Mouse (Mus musculus): ENCODE data around the gene Fam155a. TPM values are rescaled to one million over a fixed set of nuclear protein-coding genes. Genes with fewer than 3 reads are reported as not detected.

Fam155a gene
- polyA plus RNA-seq, 1 experiment from 2014 or later = 0.93 TPM

GRCm38 (mm10) chr8:9656901-9657300 lies 114.1 kb downstream of the Fam155a start:
- H3K4me1 ChIP-seq (replicated peaks; ENCODE audit: control insufficient read depth, insufficient read depth) = no peaks in the 10 kb centered on the region
- WGBS = 83% methylated on average over 2 of the region's 2 CpGs
- TF ChIP-seq EP300 (optimal IDR thresholded peaks at IDR 0.05) (no peak), CTCF (IDR thresholded peaks at IDR 0.05; ENCODE audit: low read depth) (no peak)
- no peaks in the 10 kb centered on the region for H3K27me3 ChIP-seq (ENCODE audit: control insufficient read depth, insufficient read depth, low read length)
- no peak overlapping the region for H3K4me3 ChIP-seq (ENCODE audit: low read depth, low read length)
- H3K27ac ChIP-seq (replicated peaks) = no peak overlapping the region
- H3K36me3 ChIP-seq (ENCODE audit: control insufficient read depth, insufficient read depth, low read length) = no peaks in the 10 kb centered on the region
- ATAC-seq (ENCODE audit: low FRiP score, low TSS enrichment) = no peak
- no peaks in the 10 kb centered on the region for H3K9me3 ChIP-seq (ENCODE audit: control insufficient read depth, low read length)
- H3K9ac ChIP-seq (ENCODE audit: low read length) = no peak overlapping the region
- H3K4me2 ChIP-seq (replicated peaks; ENCODE audit: low read depth) = no peak overlapping the region
- DNase-seq (ENCODE audit: low spot score) = no peak

- no peak for TF ChIP-seq EP300 (optimal IDR thresholded peaks at IDR 0.05)
- no peak for TF ChIP-seq CTCF (IDR thresholded peaks at IDR 0.05; ENCODE audit: low read depth)
- Histone ChIP-seq H3K27ac (replicated peaks) (no peak overlapping the region), H3K9ac (ENCODE audit: low read length) (no peak overlapping the region), H3K9me3 (ENCODE audit: control insufficient read depth, low read length) (no peaks in the 10 kb centered on the region), H3K4me3 (ENCODE audit: low read depth, low read length) (no peak overlapping the region), H3K27me3 (ENCODE audit: control insufficient read depth, insufficient read depth, low read length) (no peaks in the 10 kb centered on the region), H3K4me2 (replicated peaks; ENCODE audit: low read depth) (no peak overlapping the region), H3K4me1 (replicated peaks; ENCODE audit: control insufficient read depth, insufficient read depth) (no peaks in the 10 kb centered on the region), H3K36me3 (ENCODE audit: control insufficient read depth, insufficient read depth, low read length) (no peaks in the 10 kb centered on the region)
- ATAC-seq (ENCODE audit: low FRiP score, low TSS enrichment) (no peak), DNase-seq (ENCODE audit: low spot score) (no peak)
- 81% methylated on average over 6 of the region's 6 CpGs for WGBS
Measured at GRCm38 (mm10) chr8:9654826-9655225, 116.1 kb downstream of the Fam155a start.

- no peak for TF ChIP-seq CTCF (IDR thresholded peaks at IDR 0.05; ENCODE audit: low read depth)
- TF ChIP-seq EP300 (optimal IDR thresholded peaks at IDR 0.05) = no peak
- Histone ChIP-seq H3K4me2 (replicated peaks; ENCODE audit: low read depth) (no peak overlapping the region), H3K4me3 (ENCODE audit: low read depth, low read length) (no peak overlapping the region), H3K27me3 (ENCODE audit: control insufficient read depth, insufficient read depth, low read length) (no peaks in the 10 kb centered on the region), H3K9ac (ENCODE audit: low read length) (no peak overlapping the region), H3K4me1 (replicated peaks; ENCODE audit: control insufficient read depth, insufficient read depth) (no peaks in the 10 kb centered on the region), H3K36me3 (ENCODE audit: control insufficient read depth, insufficient read depth, low read length) (no peaks in the 10 kb centered on the region), H3K9me3 (ENCODE audit: control insufficient read depth, low read length) (no peaks in the 10 kb centered on the region), H3K27ac (replicated peaks) (no peak overlapping the region)
- no peak for ATAC-seq (ENCODE audit: low FRiP score, low TSS enrichment)
- DNase-seq (ENCODE audit: low spot score) = no peak
- WGBS = 28% methylated on average over 1 of the region's 1 CpGs
Measured at GRCm38 (mm10) chr8:9653643-9654042, 117.3 kb downstream of the Fam155a start.

- TF ChIP-seq EP300 (optimal IDR thresholded peaks at IDR 0.05) (no peak), CTCF (IDR thresholded peaks at IDR 0.05; ENCODE audit: low read depth) (no peak)
- H3K9ac ChIP-seq (ENCODE audit: low read length) = no peak overlapping the region
- 83% methylated on average over 2 of the region's 2 CpGs for WGBS
Measured at GRCm38 (mm10) chr8:9638162-9638561, 132.8 kb downstream of the Fam155a start.

GRCm38 (mm10) chr8:9635240-9635639 lies 135.7 kb downstream of the Fam155a start:
- Histone ChIP-seq H3K27me3 (ENCODE audit: control insufficient read depth, insufficient read depth, low read length) (no peaks in the 10 kb centered on the region), H3K4me3 (ENCODE audit: low read depth, low read length) (no peak overlapping the region), H3K9me3 (ENCODE audit: control insufficient read depth, low read length) (no peaks in the 10 kb centered on the region), H3K4me2 (replicated peaks; ENCODE audit: low read depth) (no peak overlapping the region), H3K9ac (ENCODE audit: low read length) (no peak overlapping the region), H3K36me3 (ENCODE audit: control insufficient read depth, insufficient read depth, low read length) (no peaks in the 10 kb centered on the region), H3K27ac (replicated peaks) (no peak overlapping the region), H3K4me1 (replicated peaks; ENCODE audit: control insufficient read depth, insufficient read depth) (no peaks in the 10 kb centered on the region)
- DNase-seq (ENCODE audit: low spot score) = peak; percentile 17
- TF ChIP-seq CTCF (IDR thresholded peaks at IDR 0.05; ENCODE audit: low read depth) = no peak
- TF ChIP-seq EP300 (optimal IDR thresholded peaks at IDR 0.05) = no peak
- 53% methylated on average over 5 of the region's 5 CpGs for WGBS
- ATAC-seq (ENCODE audit: low FRiP score, low TSS enrichment) = no peak

More at GRCm38 (mm10) chr8:9638162-9638561, 132.8 kb downstream of the Fam155a start:
- H3K4me3 ChIP-seq (ENCODE audit: low read depth, low read length) = no peak overlapping the region
- no peaks in the 10 kb centered on the region for H3K4me1 ChIP-seq (replicated peaks; ENCODE audit: control insufficient read depth, insufficient read depth)
- no peaks in the 10 kb centered on the region for H3K9me3 ChIP-seq (ENCODE audit: control insufficient read depth, low read length)
- ATAC-seq (ENCODE audit: low FRiP score, low TSS enrichment) (no peak), DNase-seq (ENCODE audit: low spot score) (no peak)
- H3K27ac ChIP-seq (replicated peaks) = no peak overlapping the region
- no peaks in the 10 kb centered on the region for H3K27me3 ChIP-seq (ENCODE audit: control insufficient read depth, insufficient read depth, low read length)
- H3K36me3 ChIP-seq (ENCODE audit: control insufficient read depth, insufficient read depth, low read length) = no peaks in the 10 kb centered on the region
- no peak overlapping the region for H3K4me2 ChIP-seq (replicated peaks; ENCODE audit: low read depth)

GRCm38 (mm10) chr8:9607086-9607701 lies 163.8 kb downstream of the Fam155a start:
- no peak for TF ChIP-seq CTCF (IDR thresholded peaks at IDR 0.05; ENCODE audit: low read depth)
- TF ChIP-seq EP300 (optimal IDR thresholded peaks at IDR 0.05) = no peak
- Histone ChIP-seq H3K27me3 (ENCODE audit: control insufficient read depth, insufficient read depth, low read length) (no peaks in the 10 kb centered on the region), H3K4me3 (ENCODE audit: low read depth, low read length) (no peak overlapping the region), H3K27ac (replicated peaks) (no peak overlapping the region), H3K4me2 (replicated peaks; ENCODE audit: low read depth) (no peak overlapping the region), H3K4me1 (replicated peaks; ENCODE audit: control insufficient read depth, insufficient read depth) (no peaks in the 10 kb centered on the region), H3K9ac (ENCODE audit: low read length) (no peak overlapping the region), H3K36me3 (ENCODE audit: control insufficient read depth, insufficient read depth, low read length) (no peaks in the 10 kb centered on the region), H3K9me3 (ENCODE audit: control insufficient read depth, low read length) (no peaks in the 10 kb centered on the region)
- ATAC-seq (ENCODE audit: low FRiP score, low TSS enrichment) (no peak), DNase-seq (ENCODE audit: low spot score) (no peak)
- WGBS = 66% methylated on average over 6 of the region's 6 CpGs

Data from stomach, postnatal 0 days (tissue).